Mouse (Mus musculus): ENCODE results near the gene Ccar1.
"Not testable (repeated sequence)": the region's sequence is repeated elsewhere in the genome, so short reads cannot be mapped to it uniquely, and the experiment has no call there.

Gene Ccar1

GRCm38 (mm10) chr10:62724936-62725335 is 67.2 kb downstream of the Ccar1 start:
- DNase-seq: no peak

GRCm38 (mm10) chr10:62722701-62723100 is 69.4 kb downstream of the Ccar1 start:
- no peak for DNase-seq

- not testable (repeated sequence) for DNase-seq
Observed at GRCm38 (mm10) chr10:62720574-62720973, 71.5 kb downstream of the Ccar1 start.

- no peak for DNase-seq
Observed at GRCm38 (mm10) chr10:62713457-62713856, 78.6 kb downstream of the Ccar1 start.

- no peak for DNase-seq
Observed at GRCm38 (mm10) chr10:62703579-62703978, 88.5 kb downstream of the Ccar1 start.

DNA sequence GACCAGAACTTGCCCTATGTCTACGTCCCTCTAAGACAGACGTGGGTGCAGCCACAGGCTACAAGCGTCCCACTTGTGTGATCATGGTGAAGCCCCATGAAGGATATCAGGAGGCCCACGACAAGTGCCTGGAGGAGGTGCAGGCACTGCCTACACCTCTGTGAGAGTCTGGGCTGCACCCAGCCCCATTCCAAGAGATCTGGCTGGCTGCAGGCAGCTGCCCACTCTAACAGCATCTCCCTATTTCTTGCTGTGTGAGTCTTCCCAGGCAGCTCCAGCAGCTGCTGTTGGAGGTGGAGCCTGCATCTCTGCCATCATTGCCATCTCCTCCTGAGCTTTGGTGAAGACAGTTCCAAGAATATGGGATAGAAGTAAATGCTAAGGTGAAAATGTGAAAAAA is 89.7 kb downstream of the Ccar1 start:
- DNase-seq: no peak

All from kidney, postnatal 25 days (tissue).